Mouse (Mus musculus): ENCODE measurements around the gene Cd80.

DNA sequence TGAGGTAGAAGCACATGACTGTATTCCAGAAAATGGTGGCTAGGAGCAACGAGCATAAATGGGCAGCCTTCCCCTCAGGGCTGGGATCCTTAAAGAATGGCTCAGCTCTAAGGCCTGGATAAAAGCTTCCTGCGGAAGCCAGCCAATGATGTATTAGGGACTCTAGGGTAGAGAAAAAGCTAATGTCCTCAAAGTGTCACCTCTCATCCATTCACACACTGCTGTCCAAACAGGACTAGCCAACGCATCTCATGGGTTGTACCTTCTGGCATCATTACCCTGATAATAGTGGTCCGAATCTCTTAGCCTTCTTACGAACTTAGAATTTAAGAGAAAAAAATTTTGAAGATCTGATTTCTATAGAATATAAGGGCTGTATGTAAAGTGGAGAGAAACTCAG, 7.9 kb downstream of the Cd80 start:
- TF ChIP-seq CTCF (conservative IDR thresholded peaks at IDR 0.05; ENCODE audit: low read length) (no peak), POU5F1 (IDR thresholded peaks at IDR 0.05; ENCODE audit: borderline replicate concordance, low read length) (no peak), NANOG (IDR thresholded peaks at IDR 0.05; ENCODE audit: borderline replicate concordance, low read length) (no peak)

Measured in E14TG2a.4 (cell line).